Mouse (Mus musculus) bone marrow, adult 2 months (tissue): Measurements from ENCODE around the gene Pigg. TPM values are rescaled to one million over a fixed set of nuclear protein-coding genes. Genes with fewer than 3 reads are reported as not detected.

ENCODE experiments used
- H3K27ac ChIP-seq: fragments of 200-500 bp; 2 replicates; pipeline ENCODE4 v1.5.1; 2012; ENCODE audit warnings: low read depth, mild to moderate bottlenecking, control low read depth, inconsistent platforms, low read length; ENCODE audit not compliant: control insufficient read depth, poor library complexity, insufficient read depth
- H3K4me1 ChIP-seq: fragments of 200-500 bp; 2 replicates; pipeline ENCODE4 v1.6.1; 2011; ENCODE audit warnings: low read length; ENCODE audit not compliant: control insufficient read depth, insufficient read depth
- H3K4me3 ChIP-seq: fragments of 200-500 bp; replicated peaks from 2 replicates; pipeline ENCODE3; 2011; ENCODE audit warnings: mild to moderate bottlenecking, low read depth, low read length, control low read depth; ENCODE audit not compliant: control insufficient read depth
- CTCF ChIP-seq: fragments of 200-500 bp; IDR thresholded peaks from 2 replicates; pipeline ENCODE4 v1.5.1; 2011; ENCODE audit warnings: low read length, control low read depth; ENCODE audit not compliant: control insufficient read depth, insufficient read depth
- POLR2A ChIP-seq: fragments of 200-500 bp; IDR thresholded peaks from 2 replicates; pipeline ENCODE4 v1.6.1; 2011; ENCODE audit warnings: low read depth, mild to moderate bottlenecking, control low read depth, low read length, borderline replicate concordance; ENCODE audit not compliant: control insufficient read depth
- WGBS: fragments of 180-500 bp; shearing (Covaris S2); methylation state at CpG from one replicate; pipeline ENCODE4 v1.1.7; 2018; 5-methylcytosine and 5-hydroxymethylcytosine counted together
- polyA plus RNA-seq: library from polyadenylated mRNA; stranded (reverse); fragments of >200 nt; gene quantifications from 2 replicates; pipeline ENCODE4 v1.2.4, GENCODE M21; 2011; ENCODE audit warnings: low replicate concordance; ENCODE audit not compliant: missing spikeins, insufficient read depth, insufficient read length

Gene Pigg
- polyA plus RNA-seq, 1 experiment: 1.6 TPM

DNA sequence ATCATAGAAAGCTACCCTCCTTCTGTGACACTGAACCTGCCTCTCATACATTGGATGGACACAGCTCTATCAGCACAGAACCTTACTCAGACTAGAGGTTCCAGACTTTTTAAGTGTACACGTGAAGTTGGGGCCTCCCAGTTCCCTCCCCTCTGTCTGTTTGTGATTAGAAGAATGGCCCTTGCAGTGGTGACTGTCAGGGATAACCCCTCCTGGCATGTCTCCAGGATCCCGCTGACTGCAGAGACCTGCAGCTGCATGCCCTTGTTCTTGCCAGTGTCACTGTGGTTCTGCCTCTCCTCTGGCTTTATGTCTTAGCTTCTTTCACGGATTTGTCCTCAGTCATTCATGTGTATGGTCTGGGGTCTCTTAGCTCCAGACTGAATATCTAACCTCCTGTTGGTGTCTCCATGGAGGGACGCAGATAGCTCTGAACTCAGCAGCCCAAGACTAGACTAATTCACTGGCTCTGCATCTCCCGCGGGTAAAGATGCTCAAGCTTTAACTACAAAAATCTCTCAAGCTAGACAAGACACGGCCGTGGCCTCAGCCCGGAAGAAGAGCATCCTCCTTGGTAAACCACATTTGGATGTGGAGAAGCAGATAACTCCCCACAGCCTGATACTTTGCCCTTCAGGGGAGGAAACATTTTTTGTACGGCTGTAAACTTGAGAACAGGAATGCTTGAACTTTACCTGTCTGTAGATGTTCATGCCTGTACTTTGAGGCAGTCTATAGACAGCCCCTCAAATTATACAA is 33.1 kb downstream of the Pigg start:
- WGBS: 51% methylated on average over 10 of the region's 10 CpGs
- TF ChIP-seq CTCF (no peak), POLR2A (no peak)
- H3K27ac ChIP-seq: no peak overlapping the region
- H3K4me3 ChIP-seq: no peak overlapping the region
- H3K4me1 ChIP-seq: no peaks in the 10 kb centered on the region

DNA sequence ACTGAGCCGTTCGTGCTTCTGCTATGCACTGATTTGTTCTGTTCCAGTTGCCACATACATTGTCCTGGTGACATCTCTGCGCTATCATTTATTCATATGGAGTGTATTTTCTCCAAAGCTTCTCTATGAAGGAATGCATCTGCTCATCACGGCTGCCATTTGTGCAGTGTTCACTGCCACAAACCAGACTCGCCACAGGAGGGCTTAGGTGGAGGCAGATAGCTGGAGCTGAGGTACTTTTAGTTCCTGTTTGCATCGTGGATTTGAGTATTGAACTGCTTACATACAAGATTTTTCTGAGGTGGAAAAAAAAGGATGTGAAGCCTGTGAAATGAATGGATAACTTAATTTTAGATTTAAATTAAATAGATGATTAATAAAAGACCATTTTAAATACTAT is 35.4 kb downstream of the Pigg start:
- TF ChIP-seq POLR2A (no peak), CTCF (no peak)
- no peak overlapping the region for H3K27ac ChIP-seq
- 66% methylated on average over 6 of the region's 6 CpGs for WGBS
- H3K4me1 ChIP-seq: no peaks in the 10 kb centered on the region
- H3K4me3 ChIP-seq: no peak overlapping the region

DNA sequence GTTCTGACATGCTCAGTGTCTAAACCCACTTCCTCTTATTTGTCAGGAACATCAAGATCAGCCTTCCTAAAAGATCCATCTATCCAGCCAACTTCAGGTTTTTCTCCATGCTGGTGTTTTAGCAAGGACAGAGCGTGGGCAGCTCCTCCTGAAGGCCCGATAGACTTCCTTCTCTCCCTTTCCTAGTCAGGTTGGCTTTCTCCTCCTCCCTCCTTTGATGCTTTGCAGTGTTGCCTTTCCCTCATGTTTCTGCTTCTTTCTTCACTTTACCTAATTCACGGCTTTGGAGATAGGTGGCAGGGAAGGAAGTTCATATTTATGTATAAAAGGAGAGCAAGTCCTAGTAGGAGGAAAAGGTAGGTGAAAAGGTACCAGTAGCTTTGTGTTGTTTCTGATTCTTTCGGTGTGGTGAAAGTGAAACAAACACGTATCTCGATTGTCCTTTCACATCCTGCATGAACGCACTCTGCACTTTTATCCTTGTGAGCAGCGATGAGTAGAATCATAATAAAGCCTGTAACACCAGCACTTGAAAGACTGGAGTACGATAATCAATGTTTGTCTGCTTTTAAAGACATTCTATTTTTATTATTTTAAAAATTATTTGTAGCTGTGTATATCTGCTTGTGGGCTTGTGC is 37.2 kb downstream of the Pigg start:
- TF ChIP-seq CTCF (no peak), POLR2A (no peak)
- Histone ChIP-seq H3K4me1 (no peaks in the 10 kb centered on the region), H3K4me3 (no peak overlapping the region), H3K27ac (no peak overlapping the region)
- WGBS: 82% methylated on average over 9 of the region's 9 CpGs

GRCm38 (mm10) chr5:108354056-108354455 is 41.6 kb downstream of the Pigg start:
- no peak overlapping the region for H3K4me3 ChIP-seq
- H3K27ac ChIP-seq: no peak overlapping the region
- WGBS: 63% methylated on average over 2 of the region's 2 CpGs
- H3K4me1 ChIP-seq: no peaks in the 10 kb centered on the region
- TF ChIP-seq CTCF: no peak
- TF ChIP-seq POLR2A: no peak

DNA sequence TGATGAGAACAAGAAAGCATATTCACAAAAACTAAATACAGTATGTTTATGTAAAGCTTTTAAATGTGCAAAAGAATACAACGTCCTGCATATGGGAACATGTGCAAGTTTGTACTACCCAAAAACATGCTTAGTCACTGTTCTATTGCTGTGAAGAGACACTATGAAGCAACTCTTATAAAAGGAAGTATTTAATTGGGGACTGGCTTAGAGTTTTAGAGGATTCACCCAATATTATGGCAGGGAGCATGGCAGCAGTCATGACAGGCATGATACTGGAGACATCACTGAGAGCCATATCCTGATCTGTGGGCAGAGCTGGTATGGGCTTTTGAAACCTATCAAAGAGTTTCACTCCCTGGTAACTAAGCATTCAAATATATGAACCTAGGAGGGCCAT is 45.5 kb downstream of the Pigg start:
- Histone ChIP-seq H3K4me3 (no peak overlapping the region), H3K27ac (no peak overlapping the region), H3K4me1 (no peaks in the 10 kb centered on the region)
- WGBS: 29% methylated on average over 1 of the region's 1 CpGs
- TF ChIP-seq POLR2A: no peak
- TF ChIP-seq CTCF: no peak

DNA sequence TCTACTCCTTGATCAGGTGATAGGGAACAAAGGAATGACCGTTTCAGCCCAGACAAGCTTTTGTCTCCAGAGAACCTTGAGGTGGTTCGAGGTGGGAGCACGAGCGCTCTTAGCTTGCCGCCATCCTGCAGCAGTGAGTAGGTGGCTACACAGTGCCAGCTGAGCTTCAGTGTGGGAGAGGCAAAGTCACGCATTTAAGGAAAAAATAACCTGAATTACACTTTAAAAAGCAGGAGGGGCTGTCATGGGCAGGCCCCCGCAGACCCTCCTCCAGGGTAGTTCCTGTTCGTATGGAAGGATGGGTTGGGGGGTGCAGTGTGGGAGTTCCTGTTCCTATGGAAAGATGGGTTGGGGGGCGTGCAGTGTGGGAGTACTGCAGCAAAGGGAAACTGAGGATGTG is 47.1 kb downstream of the Pigg start:
- TF ChIP-seq POLR2A (no peak), CTCF (no peak)
- 84% methylated on average over 9 of the region's 9 CpGs for WGBS
- H3K27ac ChIP-seq: no peak overlapping the region
- H3K4me1 ChIP-seq: no peaks in the 10 kb centered on the region
- no peak overlapping the region for H3K4me3 ChIP-seq

GRCm38 (mm10) chr5:108360211-108360610 is 47.8 kb downstream of the Pigg start:
- WGBS: 11% methylated on average over 4 of the region's 4 CpGs
- Histone ChIP-seq H3K4me1 (no peaks in the 10 kb centered on the region), H3K27ac (no peak overlapping the region), H3K4me3 (no peak overlapping the region)
- TF ChIP-seq POLR2A (no peak), CTCF (no peak)

DNA sequence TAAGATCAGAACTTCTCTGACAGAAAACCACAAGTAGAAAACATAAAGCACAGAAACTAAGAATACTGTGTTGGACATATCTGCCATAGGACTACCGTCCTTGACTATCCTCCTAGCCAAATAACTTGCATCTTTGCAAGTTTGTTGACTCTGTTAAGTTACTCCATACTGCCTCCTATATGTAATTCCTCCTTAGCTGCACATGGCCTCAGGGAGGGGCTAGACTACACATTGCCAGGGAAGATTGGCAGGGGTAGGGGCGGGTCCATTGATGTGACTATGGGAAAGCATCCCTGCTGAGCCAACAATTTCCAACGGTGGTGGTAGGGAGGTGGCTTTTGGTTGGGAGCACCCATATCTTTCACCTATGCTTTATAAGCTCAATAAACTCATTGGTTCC is 49.9 kb downstream of the Pigg start:
- no peak overlapping the region for H3K27ac ChIP-seq
- WGBS: 45% methylated on average over 3 of the region's 3 CpGs
- no peak overlapping the region for H3K4me3 ChIP-seq
- H3K4me1 ChIP-seq: no peaks in the 10 kb centered on the region
- no peak for TF ChIP-seq CTCF
- no peak for TF ChIP-seq POLR2A

- WGBS: 7% methylated on average over 60 of the region's 60 CpGs
- Histone ChIP-seq H3K27ac (no peak overlapping the region), H3K4me3 (no peak overlapping the region), H3K4me1 (no peaks in the 10 kb centered on the region)
- TF ChIP-seq POLR2A (no peak), CTCF (no peak)
Observed at GRCm38 (mm10) chr5:108366328-108366983, 54.0 kb downstream of the Pigg start.
